Mouse (Mus musculus) midbrain, embryonic 14.5 days (tissue): ENCODE measurements around the gene Gm527. TPM values are rescaled to one million over a fixed set of nuclear protein-coding genes. Genes with fewer than 3 reads are reported as not detected.

Experiments used
- polyA plus RNA-seq: library from polyadenylated mRNA; unstranded; fragments of >200 nt; fragmentation: Nextera tagmentation; extraction: Ambion mirVana; gene quantifications from 2 replicates; pipeline ENCODE4 v1.2.1, GENCODE M21; 2014

Gene Gm527
- polyA plus RNA-seq, 1 experiment from 2014 or later = 2.1 TPM

Other genes starting within 250 kb of the Gm527 start
- 30.2 and 38.5 TPM in 2 replicates for gene Klhl28, start 47.6 kb downstream of the Gm527 start, polyA plus RNA-seq
- 22.9 and 28.5 TPM in 2 replicates for gene Togaram1, start 47.9 kb downstream of the Gm527 start, polyA plus RNA-seq
- gene Prpf39, start 118.4 kb downstream of the Gm527 start, polyA plus RNA-seq = 57.4 and 61.2 TPM in 2 replicates
- 396 and 403 TPM in 2 replicates for gene Fkbp3, start 156.1 kb downstream of the Gm527 start, polyA plus RNA-seq
- 8.3 and 8.6 TPM in 2 replicates for gene Fancm, start 157.7 kb downstream of the Gm527 start, polyA plus RNA-seq